Mouse (Mus musculus) C2C12 (cell line): ENCODE measurements around the gene B4gat1. TPM values are rescaled to one million over a fixed set of nuclear protein-coding genes. Genes with fewer than 3 reads are reported as not detected.

Experiments
- H3K27me3 ChIP-seq: one replicate; pipeline ENCODE4 v1.6.1; 2011; ENCODE audit not compliant: control insufficient read depth, insufficient read depth, insufficient read length
- H3K36me3 ChIP-seq: one replicate; pipeline ENCODE4 v1.6.1; 2011; ENCODE audit not compliant: control insufficient read depth, insufficient read depth
- H3K4me3 ChIP-seq: one replicate; pipeline ENCODE4 v1.5.1; 2011; ENCODE audit warnings: mild to moderate bottlenecking, control low read depth; ENCODE audit not compliant: poor library complexity, insufficient read depth, severe bottlenecking
- H3K79me2 ChIP-seq: one replicate; pipeline ENCODE4 v1.6.1; 2011; ENCODE audit not compliant: control insufficient read depth, insufficient read depth
- H3K79me3 ChIP-seq: one replicate; pipeline ENCODE4 v1.6.1; 2011; ENCODE audit warnings: low read depth, control low read depth
- H3ac ChIP-seq: one replicate; pipeline ENCODE3; 2011; ENCODE audit warnings: low read depth; ENCODE audit not compliant: control insufficient read depth, insufficient read length
- CEBPB ChIP-seq: IDR thresholded peaks from one replicate; pipeline ENCODE4 v1.6.1; 2011; ENCODE audit warnings: low read depth, mild to moderate bottlenecking, control low read depth, moderate library complexity
- CTCF ChIP-seq: IDR thresholded peaks from one replicate; pipeline ENCODE4 v1.5.1; 2011; ENCODE audit not compliant: control insufficient read depth, insufficient read depth, insufficient read length
- FOSL1 ChIP-seq: IDR thresholded peaks from one replicate; pipeline ENCODE4 v1.8.0; 2011; ENCODE audit warnings: mild to moderate bottlenecking, low read length; ENCODE audit not compliant: poor library complexity, insufficient read depth, severe bottlenecking
- MAX ChIP-seq: IDR thresholded peaks from one replicate; pipeline ENCODE4 v1.6.1; 2011; ENCODE audit warnings: mild to moderate bottlenecking, control low read depth
- MYOD1 ChIP-seq: IDR thresholded peaks from one replicate; pipeline ENCODE4 v1.6.1; 2011; ENCODE audit warnings: low read depth; ENCODE audit not compliant: control insufficient read depth, insufficient read length
- MYOG ChIP-seq: IDR thresholded peaks from one replicate; pipeline ENCODE4 v1.6.1; 2011; ENCODE audit not compliant: control insufficient read depth, insufficient read length; ENCODE audit errors: extremely low read depth
- USF1 ChIP-seq: IDR thresholded peaks from one replicate; pipeline ENCODE4 v1.6.1; 2011; ENCODE audit warnings: low read depth, mild to moderate bottlenecking, control low read depth, moderate library complexity
- polyA plus RNA-seq: library from polyadenylated mRNA; unstranded; fragments of >200 nt; fragmentation: generic; extraction: Trizol; gene quantifications from one replicate; pipeline ENCODE4 v1.2.1, GENCODE M21; 2012; ENCODE audit warnings: missing spikeins

The B4gat1 gene
- polyA plus RNA-seq, 1 experiment, result 28.1 TPM

- H3K79me3 ChIP-seq, result no peaks in the 10 kb centered on the region
- no peaks in the 10 kb centered on the region for H3K27me3 ChIP-seq
- peaks cover 13% of the 10 kb centered on the region for H3K79me2 ChIP-seq
- peak within 1 kb of the TSS; percentile 86 for H3K4me3 ChIP-seq
- H3ac ChIP-seq, result peak within 1 kb of the TSS; percentile 73
- H3K36me3 ChIP-seq, result peaks cover 3% of the 10 kb centered on the region
- TF ChIP-seq MAX (peak; percentile 66), MYOD1 (no peak), CTCF (peak; percentile 40), MYOG (no peak), FOSL1 (no peak), USF1 (no peak), CEBPB (no peak)
Measured at GRCm38 (mm10) chr19:5087884-5088728, 49.5 kb downstream of the B4gat1 start, which contains the start of gene Yif1a. Gene Yif1a, plus strand, starts transcription at chr19:5088538.

- Histone ChIP-seq H3K4me3 (peak overlapping the region; percentile 86), H3K36me3 (peaks cover 3% of the 10 kb centered on the region), H3ac (no peak overlapping the region), H3K79me2 (peaks cover 13% of the 10 kb centered on the region), H3K27me3 (no peaks in the 10 kb centered on the region), H3K79me3 (no peaks in the 10 kb centered on the region)
- no peak for TF ChIP-seq MYOD1
- no peak for TF ChIP-seq MYOG
- no peak for TF ChIP-seq USF1
- TF ChIP-seq CEBPB, result no peak
- TF ChIP-seq MAX, result no peak
- no peak for TF ChIP-seq CTCF
- TF ChIP-seq FOSL1, result no peak
Measured at GRCm38 (mm10) chr19:5089324-5089723, 50.7 kb downstream of the B4gat1 start.

Other genes with a start within 250 kb of the B4gat1 start
- gene Rbm4, start 244.9 kb upstream of the B4gat1 start, polyA plus RNA-seq, result 43.8 TPM
- 14.3 TPM for gene Gm21992, start 227.2 kb upstream of the B4gat1 start, polyA plus RNA-seq
- 95.2 TPM for gene Rbm14, start 227.2 kb upstream of the B4gat1 start, polyA plus RNA-seq
- gene Ccs, start 199.5 kb upstream of the B4gat1 start, polyA plus RNA-seq, result 36.6 TPM
- gene Ccdc87, start 199.5 kb upstream of the B4gat1 start, polyA plus RNA-seq, result 0.02 TPM
- gene Ctsf, start 183.7 kb upstream of the B4gat1 start, polyA plus RNA-seq, result 1.2 TPM
- gene Actn3, start 160.9 kb upstream of the B4gat1 start, polyA plus RNA-seq, result 20.8 TPM
- 5.4 TPM for gene Zdhhc24, start 160.2 kb upstream of the B4gat1 start, polyA plus RNA-seq
- 2.2 TPM for gene Bbs1, start 132.2 kb upstream of the B4gat1 start, polyA plus RNA-seq
- gene Dpp3, start 110.5 kb upstream of the B4gat1 start, polyA plus RNA-seq, result 68.2 TPM
- gene Peli3, start 95.7 kb upstream of the B4gat1 start, polyA plus RNA-seq, result 1.3 TPM
- 100 TPM for gene Mrpl11, start 76.7 kb upstream of the B4gat1 start, polyA plus RNA-seq
- gene Npas4, start 48.5 kb upstream of the B4gat1 start, polyA plus RNA-seq, result 0.60 TPM
- gene Slc29a2, start 15.0 kb upstream of the B4gat1 start, polyA plus RNA-seq, result 8.9 TPM
- 1.5 TPM for gene AC124502.3, start 65 bp downstream of the B4gat1 start, polyA plus RNA-seq
- 55.3 TPM for gene Brms1, start 2.5 kb downstream of the B4gat1 start, polyA plus RNA-seq
- 48.9 TPM for gene Rin1, start 11.7 kb downstream of the B4gat1 start, polyA plus RNA-seq
- 3.2 TPM for gene Cd248, start 29.3 kb downstream of the B4gat1 start, polyA plus RNA-seq
- gene Tmem151a, start 46.7 kb downstream of the B4gat1 start, polyA plus RNA-seq, result 4.6 TPM
- 57.6 TPM for gene Yif1a, start 49.7 kb downstream of the B4gat1 start, polyA plus RNA-seq
- gene Cnih2, start 59.7 kb downstream of the B4gat1 start, polyA plus RNA-seq, result 1.9 TPM
- 212 TPM for gene Rab1b, start 68.2 kb downstream of the B4gat1 start, polyA plus RNA-seq
- gene Klc2, start 79.7 kb downstream of the B4gat1 start, polyA plus RNA-seq, result 30.5 TPM
- 10.1 TPM for gene Pacs1, start 234.3 kb downstream of the B4gat1 start, polyA plus RNA-seq